Mouse (Mus musculus): Measurements from ENCODE around the gene Abcb8.

Gene Abcb8

DNA sequence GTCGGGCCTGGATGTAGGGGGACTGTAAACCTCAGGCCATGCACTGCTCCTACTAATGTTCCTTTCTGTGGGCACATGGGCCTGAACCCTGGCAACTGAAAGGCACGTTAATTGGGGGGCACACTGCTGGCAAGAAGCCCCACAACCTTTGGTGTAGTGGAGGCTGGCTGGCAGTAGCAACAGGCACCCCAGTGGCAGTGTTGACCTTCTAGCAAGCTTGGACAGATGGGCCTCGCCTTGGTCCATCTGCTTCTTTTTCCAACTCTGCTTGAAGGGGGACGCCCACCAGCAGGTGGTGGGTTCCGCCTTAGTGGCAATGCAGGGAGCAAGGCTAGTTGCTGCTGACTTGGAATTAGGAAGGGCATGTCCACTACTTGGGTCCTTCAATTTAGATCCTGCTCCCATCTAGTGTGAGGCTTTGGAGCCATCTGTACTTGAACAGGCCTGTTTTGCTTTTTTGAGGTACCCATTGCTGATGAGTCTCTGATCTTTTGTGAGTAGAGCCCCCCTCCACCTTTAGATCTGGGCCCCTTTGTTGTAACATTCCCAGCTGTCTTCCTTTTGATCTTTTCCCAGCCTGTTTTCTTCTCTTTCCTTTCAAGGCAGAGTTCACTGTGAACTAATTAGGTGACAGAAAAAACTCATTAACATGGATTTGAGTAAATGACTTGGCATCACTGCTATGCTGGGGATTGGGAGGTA, 60.0 kb downstream of the Abcb8 start:
- in situ Hi-C loops (cut with MboI, MseI), result no loop called here

DNA sequence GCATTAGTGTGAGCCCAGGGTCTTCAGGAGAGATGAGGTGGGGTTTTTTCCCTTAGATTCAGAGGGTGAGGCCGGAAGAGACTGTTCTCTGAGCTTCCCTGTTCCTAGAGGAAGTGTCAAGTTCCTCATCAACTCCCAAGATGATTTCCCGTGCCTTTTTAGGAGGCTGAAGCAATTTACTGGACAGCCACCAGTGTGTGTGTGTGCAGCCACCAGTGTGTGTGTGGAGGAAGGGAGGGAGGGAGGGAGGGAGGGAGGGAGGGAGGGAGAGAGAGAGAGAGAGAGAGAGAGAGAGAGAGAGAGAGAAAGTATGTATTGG, 60.5 kb downstream of the Abcb8 start:
- in situ Hi-C loops (cut with MboI, MseI), result no loop called here

DNA sequence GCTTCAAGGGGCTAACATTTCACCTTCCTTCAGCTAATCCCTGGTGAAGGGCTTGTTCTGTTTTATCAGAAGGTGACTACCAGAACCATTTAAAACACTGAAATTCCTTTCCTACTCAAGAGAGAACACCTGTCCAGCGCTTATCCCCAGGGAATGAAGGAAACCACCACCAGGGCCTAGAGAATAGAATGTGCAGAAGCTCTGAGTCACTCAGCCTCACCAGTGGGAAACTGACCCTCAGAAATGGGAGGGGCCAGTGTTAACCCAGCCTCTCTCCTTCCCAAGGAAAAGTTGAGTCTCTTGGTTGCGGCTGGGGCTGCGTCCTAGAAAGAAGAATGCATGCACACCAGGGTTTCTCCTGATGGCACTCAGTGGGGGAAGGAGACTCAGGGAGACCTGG, 61.6 kb downstream of the Abcb8 start:
- in situ Hi-C loops (cut with MboI, MseI), result no loop called here

DNA sequence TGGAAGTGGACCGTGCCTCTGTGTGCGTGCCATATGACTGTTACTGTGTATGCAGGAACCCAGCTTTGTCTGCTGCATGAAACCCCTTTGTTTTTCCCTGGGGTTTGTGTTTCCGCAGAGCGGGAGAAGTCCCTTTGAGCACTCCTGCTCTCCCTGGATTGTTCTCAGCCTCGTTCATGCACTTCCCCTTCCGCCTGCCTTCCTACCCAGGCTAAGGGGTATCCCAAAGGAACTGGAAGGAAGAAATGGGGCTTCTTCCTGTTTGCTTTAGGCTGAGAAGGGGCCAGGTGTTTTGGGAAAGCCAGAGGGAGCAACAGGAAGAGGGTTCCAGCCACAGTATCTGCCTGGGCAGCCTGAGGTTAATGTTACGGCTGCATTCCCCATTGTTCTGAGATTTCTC, 62.1 kb downstream of the Abcb8 start:
- in situ Hi-C loops (cut with MboI, MseI), result no loop called here
